Mouse (Mus musculus): ENCODE measurements around the gene Dapk2.
"Not testable (repeated sequence)": the region's sequence is repeated elsewhere in the genome, so short reads cannot be mapped to it uniquely, and the experiment has no call there.

Dapk2 gene

GRCm38 (mm10) chr9:66275267-66275991, 117.4 kb downstream of the Dapk2 start:
- DNase-seq (ENCODE audit: low spot score) = peak; percentile 45

- DNase-seq (ENCODE audit: low spot score) = no peak
Observed at GRCm38 (mm10) chr9:66276062-66276461, 118.0 kb downstream of the Dapk2 start.

- no peak for DNase-seq (ENCODE audit: low spot score)
Observed at GRCm38 (mm10) chr9:66276697-66277385, 118.8 kb downstream of the Dapk2 start.

- no peak for DNase-seq (ENCODE audit: low spot score)
Observed at GRCm38 (mm10) chr9:66279647-66280046, 121.6 kb downstream of the Dapk2 start.

- no peak for DNase-seq (ENCODE audit: low spot score)
Observed at GRCm38 (mm10) chr9:66280496-66280895, 122.5 kb downstream of the Dapk2 start.

- DNase-seq (ENCODE audit: low spot score) = no peak
Observed at GRCm38 (mm10) chr9:66281501-66281951, 123.5 kb downstream of the Dapk2 start.

GRCm38 (mm10) chr9:66282582-66282981, 124.6 kb downstream of the Dapk2 start:
- no peak for DNase-seq (ENCODE audit: low spot score)

GRCm38 (mm10) chr9:66283565-66284203, 125.7 kb downstream of the Dapk2 start:
- peak; percentile 68 for DNase-seq (ENCODE audit: low spot score)

GRCm38 (mm10) chr9:66285241-66285640, 127.2 kb downstream of the Dapk2 start:
- not testable (repeated sequence) for DNase-seq (ENCODE audit: low spot score)

GRCm38 (mm10) chr9:66285901-66286300, 127.9 kb downstream of the Dapk2 start:
- peak; percentile 15 for DNase-seq (ENCODE audit: low spot score)

GRCm38 (mm10) chr9:66290727-66291126, 132.7 kb downstream of the Dapk2 start:
- no peak for DNase-seq (ENCODE audit: low spot score)

- no peak for DNase-seq (ENCODE audit: low spot score)
Observed at GRCm38 (mm10) chr9:66293319-66293718, 135.3 kb downstream of the Dapk2 start.

GRCm38 (mm10) chr9:66294227-66294626, 136.2 kb downstream of the Dapk2 start:
- DNase-seq (ENCODE audit: low spot score) = no peak

- no peak for DNase-seq (ENCODE audit: low spot score)
Observed at GRCm38 (mm10) chr9:66294980-66295410, 137.0 kb downstream of the Dapk2 start.

GRCm38 (mm10) chr9:66295577-66296120, 137.6 kb downstream of the Dapk2 start:
- no peak for DNase-seq (ENCODE audit: low spot score)

GRCm38 (mm10) chr9:66298783-66299182, 140.8 kb downstream of the Dapk2 start:
- no peak for DNase-seq (ENCODE audit: low spot score)

GRCm38 (mm10) chr9:66300448-66301027, 142.5 kb downstream of the Dapk2 start:
- no peak for DNase-seq (ENCODE audit: low spot score)

- DNase-seq (ENCODE audit: low spot score) = no peak
Observed at GRCm38 (mm10) chr9:66304320-66305090, 146.5 kb downstream of the Dapk2 start.

- DNase-seq (ENCODE audit: low spot score) = peak; percentile 9
Observed at GRCm38 (mm10) chr9:66305121-66306112, 147.4 kb downstream of the Dapk2 start.

- no peak for DNase-seq (ENCODE audit: low spot score)
Observed at GRCm38 (mm10) chr9:66306414-66306813, 148.4 kb downstream of the Dapk2 start.
